In genomic region chr19:28011396-28011717, GRCm38 (mm10) we compare ENCODE assay signal across 8 mouse cellular contexts. TPM values are rescaled to one million over a fixed set of nuclear protein-coding genes. Genes with fewer than 3 reads are reported as not detected.
DNase-seq lines count a peak whose midpoint lies in the region; ATAC-seq and TF ChIP-seq lines count a peak whose summit lies in the region.

No protein-coding gene starts in this region.

- intact Hi-C loops in heart, postnatal 36 days (cut with DNase I) = loop anchor here (5.0 kb wide), 2 partner anchors 579 to 1404 kb away; partner anchors contain the start of gene Smarca2

- DNase-seq in MEL (ENCODE audit: low read depth, low spot score) = peak; percentile 96
- DNase-seq in cerebellum, adult 11-12 months = peak; percentile 95
- DNase-seq in heart, postnatal 36 days = peak; percentile 92 to 94
- peak; percentile 95 to 97 for DNase-seq in layer of hippocampus, adult 18-20 months (ENCODE audit: low spot score in 2 of 2)
- peak; percentile 92 to 94 for DNase-seq in lung, adult 18-20 months
- DNase-seq in testis, postnatal 14 days (ENCODE audit: low spot score) = peak; percentile 97

- peaks cover 0 to 8% of the 10 kb centered on the region in 2 experiments; a peak in 2 of 4 replicates for H3K36me3 ChIP-seq in MEL (ENCODE audit: control insufficient read depth in 1 of 2, insufficient read depth in 2 of 2, low read length in 2 of 2)
- no peaks in the 10 kb centered on the region for H3K36me3 ChIP-seq in forebrain, embryonic 16.5 days (ENCODE audit: control insufficient read depth, insufficient read depth)
- no peaks in the 10 kb centered on the region for H3K36me3 ChIP-seq in neural tube, embryonic 14.5 days (ENCODE audit: control insufficient read depth, insufficient read depth, low read length)

- TF ChIP-seq RAD21 in MEL (IDR thresholded peaks at IDR 0.05; ENCODE audit: low read depth, low read length) = no peak

- WGBS in forebrain, embryonic 16.5 days = under 1% methylated on average over 26 of the region's 30 CpGs
- 0% methylated on average over 28 of the region's 30 CpGs for WGBS in neural tube, embryonic 14.5 days

- no peaks in the 10 kb centered on the region for H3K27me3 ChIP-seq in MEL (ENCODE audit: control insufficient read depth in 1 of 2, insufficient read depth in 2 of 2, low read length in 2 of 2)
- no peaks in the 10 kb centered on the region for H3K27me3 ChIP-seq in forebrain, embryonic 16.5 days (replicated peaks; ENCODE audit: control insufficient read depth, insufficient read depth, low read length)
- H3K27me3 ChIP-seq in neural tube, embryonic 14.5 days (ENCODE audit: control insufficient read depth, insufficient read depth, low read length) = no peaks in the 10 kb centered on the region

- peaks cover 3 to 4% of the 10 kb centered on the region in 2 experiments; a peak in 2 of 4 replicates for H3K4me1 ChIP-seq in MEL (ENCODE audit: control insufficient read depth in 1 of 2, insufficient read depth in 2 of 2, low read length in 2 of 2)
- peaks cover 8% of the 10 kb centered on the region for H3K4me1 ChIP-seq in forebrain, embryonic 16.5 days (replicated peaks; ENCODE audit: control insufficient read depth, insufficient read depth, low read length)
- H3K4me1 ChIP-seq in neural tube, embryonic 14.5 days (ENCODE audit: control insufficient read depth, insufficient read depth, low read length) = peaks cover 10% of the 10 kb centered on the region

- H3K4me2 ChIP-seq in forebrain, embryonic 16.5 days (ENCODE audit: low read length) = peak overlapping the region; percentile 29; the same call in 1 of the 2 replicates
- peak overlapping the region; percentile 83 for H3K4me2 ChIP-seq in neural tube, embryonic 14.5 days (ENCODE audit: low read depth, low read length)

- H3K4me3 ChIP-seq in MEL (ENCODE audit: control insufficient read depth in 1 of 2, insufficient read depth in 1 of 2, low read depth in 2 of 2, low read length in 2 of 2) = peak overlapping the region; percentile 67 to 89
- H3K4me3 ChIP-seq in forebrain, embryonic 16.5 days (replicated peaks; ENCODE audit: low read length) = peak overlapping the region; percentile 68
- H3K4me3 ChIP-seq in neural tube, embryonic 14.5 days (ENCODE audit: low read depth, low read length) = peak overlapping the region; percentile 84

- ATAC-seq in forebrain, embryonic 16.5 days = peak; percentile 98
- peak; percentile 98 for ATAC-seq in neural tube, embryonic 14.5 days (ENCODE audit: low read depth)

- no peak for TF ChIP-seq CTCF in MEL (IDR thresholded peaks at IDR 0.05 in 2 of 3, conservative IDR thresholded peaks at IDR 0.05 in 1 of 3; ENCODE audit: control insufficient read depth in 1 of 3, insufficient read depth in 1 of 3, low read depth in 2 of 3, low read length in 3 of 3, poor library complexity in 1 of 3, severe bottlenecking in 1 of 3)

- no peaks in the 10 kb centered on the region for H3K9me3 ChIP-seq in MEL (replicated peaks; ENCODE audit: insufficient read depth, low read length)
- H3K9me3 ChIP-seq in forebrain, embryonic 16.5 days (ENCODE audit: control insufficient read depth, low read length) = no peaks in the 10 kb centered on the region
- H3K9me3 ChIP-seq in neural tube, embryonic 14.5 days (ENCODE audit: control insufficient read depth, low read length) = no peaks in the 10 kb centered on the region

- H3K79me2 ChIP-seq in MEL (ENCODE audit: control insufficient read depth, insufficient read depth, low read length, poor library complexity) = peaks cover 17% of the 10 kb centered on the region

- H3K9ac ChIP-seq in MEL (ENCODE audit: control insufficient read depth, low read depth, low read length, poor library complexity, severe bottlenecking) = peak overlapping the region; percentile 97
- peak overlapping the region; percentile 93 for H3K9ac ChIP-seq in forebrain, embryonic 16.5 days (replicated peaks; ENCODE audit: low read depth, low read length)
- H3K9ac ChIP-seq in neural tube, embryonic 14.5 days (replicated peaks; ENCODE audit: low read depth, low read length) = peak overlapping the region; percentile 96

- 0 out of 4 replicates have a peak, but pooled peaks of 1 of the 2 experiments have one; percentile 1 for TF ChIP-seq EP300 in MEL (IDR thresholded peaks at IDR 0.05; ENCODE audit: low read depth in 1 of 2, low read length in 2 of 2)

- H3K27ac ChIP-seq in MEL (ENCODE audit: control insufficient read depth, low read depth, low read length) = peak overlapping the region; percentile 97
- peak overlapping the region; percentile 100 for H3K27ac ChIP-seq in forebrain, embryonic 16.5 days (ENCODE audit: low read length)
- H3K27ac ChIP-seq in neural tube, embryonic 14.5 days (ENCODE audit: low read depth, low read length) = peak overlapping the region; percentile 100

- TF ChIP-seq POLR2A in MEL (IDR thresholded peaks at IDR 0.05; ENCODE audit: control insufficient read depth in 1 of 2, insufficient read depth in 1 of 2, low read depth in 1 of 2, low read length in 2 of 2, poor library complexity in 1 of 2) = peak; percentile 75 to 95

TF ChIP-seq in MEL, 35 proteins besides CTCF, POLR2A, EP300 and RAD21:
- TF ChIP-seq ZC3H11A (IDR thresholded peaks at IDR 0.05; ENCODE audit: low read depth, low read length) = no peak
- TF ChIP-seq USF1 (IDR thresholded peaks at IDR 0.05; ENCODE audit: low read depth, low read length) = no peak
- TF ChIP-seq TCF12 (IDR thresholded peaks at IDR 0.05; ENCODE audit: low read depth, low read length) = peak; percentile 51; the same call in 1 of the 2 replicates
- TF ChIP-seq MXI1 (IDR thresholded peaks at IDR 0.05; ENCODE audit: low read depth, low read length) = no peak
- no peak for TF ChIP-seq CHD2 (IDR thresholded peaks at IDR 0.05; ENCODE audit: low read length)
- TF ChIP-seq POLR2AphosphoS5 (IDR thresholded peaks at IDR 0.05; ENCODE audit: borderline replicate concordance, low read depth, low read length) = peak; percentile 67; the same call in 1 of the 2 replicates
- TF ChIP-seq MAX (IDR thresholded peaks at IDR 0.05; ENCODE audit: low read length) = 0 out of 2 replicates have a peak, but pooled peaks have one; percentile 19
- TF ChIP-seq ELF1 (IDR thresholded peaks at IDR 0.05; ENCODE audit: low read depth, low read length) = no peak; the same call in 1 of the 2 replicates
- TF ChIP-seq UBTF (IDR thresholded peaks at IDR 0.05; ENCODE audit: borderline replicate concordance, insufficient read depth, low read depth, low read length) = 0 out of 2 replicates have a peak, but pooled peaks have one; percentile 15
- peak; percentile 91 for TF ChIP-seq TBP (IDR thresholded peaks at IDR 0.05; ENCODE audit: low read depth, low read length)
- TF ChIP-seq NELFE (IDR thresholded peaks at IDR 0.05; ENCODE audit: low read depth, low read length) = peak; percentile 97
- TF ChIP-seq MAFK (IDR thresholded peaks at IDR 0.05; ENCODE audit: borderline replicate concordance, low read depth, low read length) = no peak
- peak; percentile 85 for TF ChIP-seq ZMIZ1 (IDR thresholded peaks at IDR 0.05; ENCODE audit: low read depth, low read length)
- peak; percentile 34; the same call in 1 of the 2 replicates for TF ChIP-seq ETS1 (IDR thresholded peaks at IDR 0.05; ENCODE audit: low read depth, low read length)
- TF ChIP-seq MYC (IDR thresholded peaks at IDR 0.05; ENCODE audit: low read depth, low read length) = 0 out of 2 replicates have a peak, but pooled peaks have one; percentile 45
- TF ChIP-seq HCFC1 (IDR thresholded peaks at IDR 0.05; ENCODE audit: low read depth, low read length) = peak; percentile 79
- peak; percentile 83; the same call in 1 of the 2 replicates for TF ChIP-seq POLR2AphosphoS2 (IDR thresholded peaks at IDR 0.05; ENCODE audit: low read length)
TF ChIP-seq in MEL: peak in this region for 11.

RNA-seq across cellular contexts. Expression of gene Rfx3, which starts 0.4 kb away (rescaled TPM):
- total RNA-seq in MEL (2012; rRNA removed) = 1.1 and 1.7 TPM in 2 replicates
- 10 to 100 TPM in 1 of 2 experiments, 1 to 10 TPM in 1; 1.8 to 62.0 TPM for polyA plus RNA-seq in MEL (2012; ENCODE audit: insufficient read depth in 1 of 2, insufficient read length in 2 of 2, low read depth in 1 of 2, low replicate concordance in 2 of 2, missing spikeins in 1 of 2)
- 41.2 and 41.9 TPM in 2 replicates for polyA plus RNA-seq in forebrain, embryonic 16.5 days (2015; fragmentation: Nextera tagmentation; extraction: Ambion mirVana)
- total RNA-seq in heart, postnatal 36 days (2021) = 1 to 10 TPM; 2.6 to 4.8 TPM
- 100 to 1,000 TPM; 108 to 117 TPM for total RNA-seq in layer of hippocampus, adult 18-20 months (2021)
- polyA plus RNA-seq in neural tube, embryonic 14.5 days (2014; fragmentation: Nextera tagmentation; extraction: Ambion mirVana) = 30.6 and 37.0 TPM in 2 replicates

Comparison
In these comparisons a context has a peak if more than half of its experiments do, and no peak if none do; other contexts are left out.
1. Peak in every context shown above with its lines: DNase-seq, ATAC-seq, H3K4me3 ChIP-seq and H3K27ac ChIP-seq.
2. RNA of gene Rfx3, which starts 0.4 kb away (total RNA-seq): 108 to 117 TPM in layer of hippocampus, adult 18-20 months; 2.6 to 4.8 TPM in heart, postnatal 36 days and 1.1 to 1.7 TPM in MEL; every median in the first group is over 10 times any median in the second.